Mouse (Mus musculus) limb, embryonic 10.5 days (tissue): ENCODE data around the gene Slc8a3. TPM values are rescaled to one million over a fixed set of nuclear protein-coding genes. Genes with fewer than 3 reads are reported as not detected.
"Not testable (repeated sequence)": the region's sequence is repeated elsewhere in the genome, so short reads cannot be mapped to it uniquely, and the experiment has no call there.

Experiments
- DNase-seq: peaks from one replicate; pipeline ENCODE4 v3.0.0-alpha.2; 2017; ENCODE audit warnings: low spot score
- H3K27ac ChIP-seq: fragments of 300-500 bp; sonication (generic); 2 replicates; pipeline ENCODE4 v1.5.1; 2016; ENCODE audit warnings: mild to moderate bottlenecking
- H3K27me3 ChIP-seq: fragments of 300-500 bp; sonication (generic); 2 replicates; pipeline ENCODE4 v1.6.1; 2016; ENCODE audit warnings: low read depth, mild to moderate bottlenecking; ENCODE audit not compliant: poor library complexity, severe bottlenecking
- H3K36me3 ChIP-seq: fragments of 300-500 bp; sonication (generic); 2 replicates; pipeline ENCODE4 v1.6.1; 2016; ENCODE audit warnings: mild to moderate bottlenecking, moderate library complexity
- H3K4me1 ChIP-seq: fragments of 300-500 bp; sonication (generic); 2 replicates; pipeline ENCODE4 v1.6.1; 2016
- H3K4me3 ChIP-seq: fragments of 300-500 bp; sonication (generic); 2 replicates; pipeline ENCODE4 v1.5.1; 2016; ENCODE audit warnings: mild to moderate bottlenecking, moderate library complexity
- H3K9me3 ChIP-seq: fragments of 300-500 bp; sonication (generic); replicated peaks from 2 replicates; pipeline ENCODE4 v1.6.1; 2016; ENCODE audit warnings: mild to moderate bottlenecking
- WGBS: fragments of 180-500 bp; shearing (Covaris S2); methylation state at CpG from one replicate; pipeline ENCODE4 v1.1.7; 2016; 5-methylcytosine and 5-hydroxymethylcytosine counted together
- polyA plus RNA-seq: library from polyadenylated mRNA; unstranded; fragments of >200 nt; fragmentation: Nextera tagmentation; extraction: Ambion mirVana; gene quantifications from 2 replicates; pipeline ENCODE4 v1.2.1, GENCODE M21; 2016

The Slc8a3 gene
- 0.75 and 1.0 TPM in 2 replicates for polyA plus RNA-seq

DNA sequence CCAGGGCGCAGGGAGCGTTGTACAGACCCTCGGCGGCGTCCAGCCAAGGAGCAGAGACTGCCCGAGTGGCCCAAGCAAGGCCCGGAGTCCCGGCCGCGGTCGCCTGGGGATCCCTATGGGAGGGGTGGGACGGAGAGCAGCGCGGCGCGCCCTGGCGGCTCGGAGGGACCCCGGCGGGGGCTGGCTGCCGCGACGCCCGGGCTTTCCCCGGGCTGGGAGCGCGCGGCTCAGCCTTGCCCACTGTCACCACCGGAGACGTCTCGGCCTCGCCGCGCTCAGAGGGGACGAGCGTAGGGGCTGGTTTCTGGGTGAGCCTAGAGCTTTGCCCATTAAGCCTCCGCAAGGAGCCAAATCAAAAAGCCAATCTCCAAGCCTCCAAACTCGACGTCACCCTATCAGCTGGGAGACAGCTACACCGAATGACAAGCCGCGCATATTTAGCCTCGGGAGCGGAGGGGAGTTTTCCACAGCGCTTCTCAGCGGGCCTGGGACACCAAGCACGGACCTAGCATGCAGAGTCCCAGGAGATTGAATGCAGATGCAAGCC lies at the start of gene Slc8a3:
Gene Slc8a3 (minus strand): TSS at position 306 of the 547 bp plus-strand sequence.
- 0% methylated on average over 47 of the region's 47 CpGs for WGBS
- no peaks in the 10 kb centered on the region for H3K9me3 ChIP-seq
- H3K27me3 ChIP-seq = peaks cover 45% of the 10 kb centered on the region
- H3K4me3 ChIP-seq = peak within 1 kb of the TSS; percentile 68
- H3K27ac ChIP-seq = peak within 1 kb of the TSS; percentile 76
- no peaks in the 10 kb centered on the region for H3K36me3 ChIP-seq
- H3K4me1 ChIP-seq = peaks cover 30% of the 10 kb centered on the region
- DNase-seq = peak; percentile 73

GRCm38 (mm10) chr12:81379364-81379763 lies 46.4 kb upstream of the Slc8a3 start, which contains the start of gene Gm4787:
Gene Gm4787, minus strand, starts transcription at chr12:81379464.
- not testable (repeated sequence) for H3K27me3 ChIP-seq, H3K9me3 ChIP-seq, H3K4me3 ChIP-seq, DNase-seq, H3K36me3 ChIP-seq, H3K27ac ChIP-seq, H3K4me1 ChIP-seq
- WGBS = 92% methylated on average over 1 of the region's 1 CpGs

DNA sequence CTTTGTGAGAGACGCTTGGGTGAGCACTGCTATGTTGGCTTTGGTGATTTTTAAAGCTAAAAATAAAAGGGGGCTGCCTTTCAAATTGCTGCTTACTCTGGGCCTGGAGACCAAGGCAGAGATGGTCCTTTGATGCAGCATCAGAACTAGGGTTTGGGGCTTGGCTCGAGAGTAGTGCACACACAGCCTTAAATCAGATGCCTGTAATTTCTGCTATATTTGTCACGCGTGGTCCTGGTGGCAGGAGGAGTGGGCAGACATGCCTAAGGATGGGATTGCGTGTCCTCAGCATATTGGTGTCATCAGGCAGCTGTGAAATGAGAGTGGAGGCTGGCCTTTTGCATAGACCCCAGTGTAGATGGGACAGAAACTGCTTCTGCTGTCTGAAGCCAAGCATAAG lies 861 bp upstream of the Slc8a3 start:
- no peaks in the 10 kb centered on the region for H3K9me3 ChIP-seq
- 73% methylated on average over 5 of the region's 5 CpGs for WGBS
- no peak overlapping the region for H3K27ac ChIP-seq
- peaks cover 30% of the 10 kb centered on the region for H3K4me1 ChIP-seq
- no peaks in the 10 kb centered on the region for H3K36me3 ChIP-seq
- no peak overlapping the region; the same call in 1 of the 2 replicates for H3K4me3 ChIP-seq
- no peak for DNase-seq
- peaks cover 45% of the 10 kb centered on the region for H3K27me3 ChIP-seq

DNA sequence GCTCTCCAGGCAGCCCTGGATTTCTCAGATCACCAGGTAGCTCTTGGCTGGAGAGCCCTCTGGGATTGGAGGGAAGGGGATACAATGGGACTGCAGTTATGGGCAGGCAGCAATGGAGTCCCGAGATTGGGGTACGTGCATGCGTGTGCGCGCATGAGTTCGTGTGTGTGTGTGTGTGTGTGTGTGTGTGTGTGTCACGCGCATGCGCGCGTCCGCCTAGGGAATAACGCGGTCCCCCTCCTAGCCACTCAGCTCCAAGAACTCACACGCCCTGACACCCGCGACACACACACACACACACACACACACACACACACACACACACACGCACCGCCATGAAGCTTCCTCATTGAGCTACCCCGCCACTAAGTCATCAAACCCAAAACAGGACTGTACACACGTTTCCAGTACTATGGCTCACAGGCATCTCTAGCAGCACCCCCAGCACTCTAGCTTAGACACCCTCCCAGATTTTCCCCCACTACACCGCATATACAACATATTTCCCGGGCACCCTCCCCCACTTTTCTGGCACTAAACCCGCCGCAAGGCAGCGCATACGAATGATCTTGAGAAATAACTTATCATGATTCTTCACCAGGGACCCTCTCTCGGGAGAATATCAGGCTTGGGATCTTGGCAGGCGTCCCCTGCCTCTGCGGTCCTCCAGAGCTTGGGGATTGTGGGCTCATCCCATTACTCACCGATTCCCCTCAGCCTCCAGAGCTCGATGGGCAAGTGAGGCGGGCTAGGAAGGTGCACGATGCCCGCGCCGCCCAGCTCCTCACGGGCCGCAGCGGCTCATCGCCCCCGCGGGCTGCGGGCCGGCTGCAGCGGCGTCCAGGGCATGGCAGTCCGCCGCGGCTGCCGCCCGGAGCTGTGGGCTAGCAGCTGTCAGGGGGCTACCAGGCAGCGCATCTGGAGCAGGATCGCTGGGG lies 774 bp downstream of the Slc8a3 start:
- H3K27ac ChIP-seq = peak overlapping the region; percentile 76

DNA sequence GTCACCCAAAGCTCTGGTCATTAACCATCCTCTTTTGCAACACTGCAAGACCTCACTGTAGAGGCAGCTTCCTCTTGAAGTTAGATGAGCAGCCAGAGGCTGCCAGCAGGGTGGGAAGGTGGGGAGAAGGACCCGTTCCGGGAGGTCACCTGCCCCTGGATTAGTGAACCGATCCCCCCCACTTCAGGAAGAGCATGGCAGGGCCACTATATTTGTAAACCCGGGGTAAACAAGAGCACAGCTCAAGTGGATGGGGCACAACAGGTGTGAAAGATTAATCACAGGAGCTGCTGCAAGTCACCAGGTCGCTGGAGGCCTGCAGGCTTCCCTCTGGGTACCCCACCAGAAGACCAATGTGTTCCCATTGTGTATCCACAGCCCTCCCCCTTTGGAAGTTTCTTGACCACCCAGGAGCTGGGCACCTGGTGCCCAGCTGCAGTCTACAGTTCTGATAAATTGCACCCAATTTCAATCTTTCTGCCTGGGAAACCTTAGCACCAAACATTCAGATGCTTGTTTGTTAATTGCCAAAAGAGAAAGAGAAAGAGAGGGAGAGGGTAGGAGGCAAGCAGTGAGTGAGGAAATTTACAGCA lies 1.8 kb downstream of the Slc8a3 start:
- DNase-seq = peak; percentile 37
- peak overlapping the region; percentile 53; the same call in 1 of the 2 replicates for H3K27ac ChIP-seq
- H3K4me3 ChIP-seq = 0 out of 2 replicates have a peak overlapping the region, but pooled peaks have one; percentile 68
- H3K9me3 ChIP-seq = no peaks in the 10 kb centered on the region
- H3K27me3 ChIP-seq = peaks cover 45% of the 10 kb centered on the region
- 28% methylated on average over 5 of the region's 5 CpGs for WGBS
- H3K36me3 ChIP-seq = no peaks in the 10 kb centered on the region
- H3K4me1 ChIP-seq = peaks cover 30% of the 10 kb centered on the region

More for the DNA sequence above, 774 bp downstream of the Slc8a3 start:
- H3K4me1 ChIP-seq = peaks cover 30% of the 10 kb centered on the region
- H3K9me3 ChIP-seq = no peaks in the 10 kb centered on the region
- peak overlapping the region; percentile 68 for H3K4me3 ChIP-seq
- peaks cover 45% of the 10 kb centered on the region for H3K27me3 ChIP-seq
- under 1% methylated on average over 51 of the region's 54 CpGs for WGBS
- H3K36me3 ChIP-seq = no peaks in the 10 kb centered on the region
- peak; percentile 71 for DNase-seq

GRCm38 (mm10) chr12:81324991-81325390 lies 8.0 kb downstream of the Slc8a3 start:
- Histone ChIP-seq H3K9me3 (no peaks in the 10 kb centered on the region), H3K27me3 (no peaks in the 10 kb centered on the region), H3K4me3 (no peak overlapping the region), H3K4me1 (0 out of 2 replicates have a peak, but pooled peaks cover 5% of the 10 kb centered on the region), H3K27ac (no peak overlapping the region), H3K36me3 (no peaks in the 10 kb centered on the region)
- DNase-seq = no peak
- WGBS = 90% methylated on average over 3 of the region's 3 CpGs

GRCm38 (mm10) chr12:81324116-81324515 lies 8.9 kb downstream of the Slc8a3 start:
- Histone ChIP-seq H3K9me3 (no peaks in the 10 kb centered on the region), H3K27ac (no peak overlapping the region), H3K27me3 (no peaks in the 10 kb centered on the region), H3K36me3 (no peaks in the 10 kb centered on the region), H3K4me3 (no peak overlapping the region), H3K4me1 (0 out of 2 replicates have a peak, but pooled peaks cover 5% of the 10 kb centered on the region)
- DNase-seq = no peak
- WGBS = 94% methylated on average over 3 of the region's 3 CpGs

DNA sequence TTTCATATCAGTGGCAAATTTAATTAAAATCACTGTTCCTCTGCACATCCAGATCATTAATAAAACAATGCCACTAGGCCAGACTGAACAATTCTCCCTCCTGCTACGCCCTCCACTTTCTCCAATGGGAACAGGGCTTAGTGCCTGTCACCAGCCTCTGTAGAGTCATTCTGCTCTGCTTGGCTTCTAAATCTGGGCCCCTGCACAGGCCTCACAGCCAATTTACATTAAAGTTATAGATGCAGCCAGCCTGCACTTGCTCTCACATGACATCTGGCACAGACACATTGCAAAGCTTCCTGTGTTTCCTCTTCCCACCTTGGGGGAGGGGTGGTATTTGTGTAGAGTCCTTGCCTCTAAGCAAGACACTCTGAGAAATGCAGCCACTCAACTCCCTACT lies 12.0 kb downstream of the Slc8a3 start:
- Histone ChIP-seq H3K27me3 (no peaks in the 10 kb centered on the region), H3K4me1 (0 out of 2 replicates have a peak, but pooled peaks cover 5% of the 10 kb centered on the region), H3K27ac (no peak overlapping the region), H3K4me3 (no peak overlapping the region), H3K9me3 (no peaks in the 10 kb centered on the region), H3K36me3 (no peaks in the 10 kb centered on the region)
- DNase-seq = no peak
- WGBS = 88% methylated on average over 1 of the region's 1 CpGs

- no peaks in the 10 kb centered on the region for H3K9me3 ChIP-seq
- 0 out of 2 replicates have a peak, but pooled peaks cover 5% of the 10 kb centered on the region for H3K4me1 ChIP-seq
- no peak overlapping the region for H3K4me3 ChIP-seq
- no peak for DNase-seq
- no peaks in the 10 kb centered on the region for H3K36me3 ChIP-seq
- no peaks in the 10 kb centered on the region for H3K27me3 ChIP-seq
- H3K27ac ChIP-seq = no peak overlapping the region
- WGBS = 60% methylated on average over 2 of the region's 2 CpGs
These were observed 15.2 kb downstream of the Slc8a3 start for GRCm38 (mm10) chr12:81317811-81318210.

DNA sequence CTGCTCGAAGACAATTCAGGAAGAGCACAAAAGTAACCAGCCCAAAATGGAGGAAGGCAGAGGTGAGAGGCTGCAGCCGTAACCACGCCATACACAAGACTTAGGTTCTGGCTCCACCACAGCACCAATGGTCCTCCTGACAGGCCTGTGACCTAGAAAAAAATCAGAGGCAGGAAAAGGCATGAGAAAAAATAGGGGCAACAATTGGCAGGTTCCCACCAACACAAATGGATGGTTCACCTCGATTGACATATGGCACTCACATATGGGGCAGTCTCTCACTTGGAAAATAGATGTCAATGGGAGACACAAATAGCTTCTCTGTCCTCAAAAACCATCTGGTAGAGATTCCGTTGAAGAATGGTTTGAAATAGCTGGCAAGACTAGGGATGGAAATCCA lies 17.0 kb downstream of the Slc8a3 start:
- Histone ChIP-seq H3K27ac (no peak overlapping the region), H3K9me3 (no peaks in the 10 kb centered on the region), H3K4me1 (0 out of 2 replicates have a peak, but pooled peaks cover 1% of the 10 kb centered on the region), H3K36me3 (no peaks in the 10 kb centered on the region), H3K27me3 (no peaks in the 10 kb centered on the region), H3K4me3 (no peak overlapping the region)
- DNase-seq = no peak
- WGBS = 95% methylated on average over 5 of the region's 5 CpGs

GRCm38 (mm10) chr12:81303626-81304025 lies 29.4 kb downstream of the Slc8a3 start:
- no peak overlapping the region for H3K27ac ChIP-seq
- no peak for DNase-seq
- H3K4me3 ChIP-seq = no peak overlapping the region
- no peaks in the 10 kb centered on the region for H3K4me1 ChIP-seq
- WGBS = 91% methylated on average over 5 of the region's 5 CpGs
- H3K36me3 ChIP-seq = no peaks in the 10 kb centered on the region
- no peaks in the 10 kb centered on the region for H3K27me3 ChIP-seq
- no peaks in the 10 kb centered on the region for H3K9me3 ChIP-seq

DNA sequence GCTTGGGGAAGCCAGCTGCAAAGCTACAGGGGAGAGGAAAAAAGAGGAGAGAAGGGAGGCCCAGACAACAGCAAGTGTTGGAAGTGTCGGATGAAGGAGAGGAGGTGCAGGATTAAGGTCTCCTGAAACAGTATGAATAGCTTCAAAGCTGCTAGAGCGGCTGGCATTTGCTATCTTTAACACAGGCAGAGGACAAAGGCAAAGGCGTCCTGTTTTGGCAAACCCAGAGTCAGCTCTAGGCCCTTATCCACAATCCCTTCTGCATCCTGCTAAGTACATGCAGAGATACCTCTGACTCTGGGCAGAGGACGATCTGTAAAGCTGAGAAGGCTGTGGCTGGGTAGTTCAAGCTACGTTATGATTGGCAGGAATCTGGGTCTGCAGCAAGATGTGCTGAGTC lies 38.4 kb downstream of the Slc8a3 start:
- WGBS = 64% methylated on average over 5 of the region's 5 CpGs

More for the DNA sequence above, 38.4 kb downstream of the Slc8a3 start:
- Histone ChIP-seq H3K27me3 (no peaks in the 10 kb centered on the region), H3K27ac (no peak overlapping the region), H3K36me3 (no peaks in the 10 kb centered on the region), H3K4me1 (no peaks in the 10 kb centered on the region), H3K9me3 (no peaks in the 10 kb centered on the region), H3K4me3 (no peak overlapping the region)
- DNase-seq = no peak
